Mouse (Mus musculus) CH12.LX (cell line): ENCODE measurements around the gene Ttll5.
A peak's percentile ranks its signal among the peaks of the same experiment; 100 is the strongest.

Experiments used
- EP300 ChIP-seq: IDR thresholded peaks from 2 replicates; pipeline ENCODE4 v1.6.1; 2011; ENCODE audit warnings: low read length, improper control_type of control experiment
- IRF4 ChIP-seq: IDR thresholded peaks from 2 replicates; pipeline ENCODE4 v1.6.1; 2014; ENCODE audit warnings: low read depth, mild to moderate bottlenecking, inconsistent platforms, low read length, improper control_type of control experiment
- MXI1 ChIP-seq: IDR thresholded peaks from 2 replicates; pipeline ENCODE4 v1.6.1; 2011; ENCODE audit warnings: mild to moderate bottlenecking, low read depth, low read length, improper control_type of control experiment
- POLR2A ChIP-seq: IDR thresholded peaks from 2 replicates; pipeline ENCODE4 v1.6.1; 2011; ENCODE audit warnings: low read depth, mild to moderate bottlenecking, improper control_type of control experiment, low read length
- POLR2AphosphoS2 ChIP-seq: IDR thresholded peaks from 2 replicates; pipeline ENCODE4 v1.6.1; 2011; ENCODE audit warnings: low read depth, low read length, improper control_type of control experiment
- SMC3 ChIP-seq: IDR thresholded peaks from 2 replicates; pipeline ENCODE4 v1.6.1; 2011; ENCODE audit warnings: low read depth, low read length, improper control_type of control experiment
- TBP ChIP-seq: conservative IDR thresholded peaks from 2 replicates; pipeline ENCODE4 v1.6.1; 2011; ENCODE audit warnings: low read depth, low read length, improper control_type of control experiment
- ZMIZ1 ChIP-seq: IDR thresholded peaks from 2 replicates; pipeline ENCODE4 v1.6.1; 2012; ENCODE audit warnings: low read depth, mild to moderate bottlenecking, inconsistent platforms, low read length, improper control_type of control experiment

- TF ChIP-seq POLR2A (no peak), MXI1 (no peak), TBP (no peak), SMC3 (peak; percentile 38), IRF4 (no peak), POLR2AphosphoS2 (no peak), EP300 (no peak), ZMIZ1 (no peak)
Measured at GRCm38 (mm10) chr12:85951822-85952221, 127.4 kb downstream of the Ttll5 start.
